Mouse (Mus musculus): ENCODE results near the gene Ppp6r2.

The Ppp6r2 gene

DNA sequence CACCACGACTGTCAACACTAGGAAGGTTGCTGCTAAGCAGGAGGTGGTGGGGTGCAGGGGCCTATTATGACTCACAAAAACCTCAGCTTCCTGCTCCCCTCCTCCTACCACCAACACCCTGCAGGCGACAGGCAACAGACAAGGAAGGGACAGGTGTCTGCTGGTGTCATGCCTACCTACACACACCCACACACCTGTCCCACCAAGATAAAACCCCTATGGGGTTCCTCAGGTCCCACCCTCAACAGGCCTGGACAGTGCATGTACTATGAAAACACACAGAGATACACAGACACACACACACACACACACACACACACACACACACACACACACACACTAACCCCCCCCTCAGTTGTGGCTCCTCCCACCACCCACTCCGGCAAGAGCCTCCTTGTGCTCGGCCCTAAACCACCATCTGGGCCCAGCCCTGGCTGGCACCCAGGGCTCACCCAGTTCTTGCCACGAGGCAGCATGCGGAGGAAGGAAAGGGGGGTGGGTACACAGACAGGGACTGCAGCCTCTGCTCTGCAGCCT is 98.7 kb downstream of the Ppp6r2 start:
- no peak for DNase-seq (ENCODE audit: low spot score in 2 of 2)

DNA sequence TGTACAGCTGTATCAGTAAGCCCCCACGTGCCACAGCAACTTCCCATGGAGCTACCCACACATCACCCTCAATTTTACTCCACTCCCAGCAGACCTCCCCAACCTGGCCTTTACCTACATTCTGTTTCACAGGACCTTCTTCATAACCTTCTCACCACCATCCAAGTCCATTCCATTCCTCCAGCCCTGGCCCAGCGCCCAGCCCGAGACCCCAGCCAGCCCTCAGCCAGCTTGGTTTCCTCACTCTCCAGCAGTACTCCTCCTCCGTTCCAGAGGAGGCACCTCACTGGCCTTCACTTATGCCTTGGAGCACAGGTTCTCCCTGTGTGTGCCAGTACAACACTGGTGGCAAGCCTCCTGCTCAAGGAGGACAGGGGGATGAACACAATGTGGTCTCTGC is 102.0 kb downstream of the Ppp6r2 start:
- no peak for DNase-seq (ENCODE audit: low spot score in 2 of 2)

- DNase-seq (ENCODE audit: low spot score in 2 of 2) = no peak
Measured at GRCm38 (mm10) chr15:89314107-89314506, 102.8 kb downstream of the Ppp6r2 start.

DNA sequence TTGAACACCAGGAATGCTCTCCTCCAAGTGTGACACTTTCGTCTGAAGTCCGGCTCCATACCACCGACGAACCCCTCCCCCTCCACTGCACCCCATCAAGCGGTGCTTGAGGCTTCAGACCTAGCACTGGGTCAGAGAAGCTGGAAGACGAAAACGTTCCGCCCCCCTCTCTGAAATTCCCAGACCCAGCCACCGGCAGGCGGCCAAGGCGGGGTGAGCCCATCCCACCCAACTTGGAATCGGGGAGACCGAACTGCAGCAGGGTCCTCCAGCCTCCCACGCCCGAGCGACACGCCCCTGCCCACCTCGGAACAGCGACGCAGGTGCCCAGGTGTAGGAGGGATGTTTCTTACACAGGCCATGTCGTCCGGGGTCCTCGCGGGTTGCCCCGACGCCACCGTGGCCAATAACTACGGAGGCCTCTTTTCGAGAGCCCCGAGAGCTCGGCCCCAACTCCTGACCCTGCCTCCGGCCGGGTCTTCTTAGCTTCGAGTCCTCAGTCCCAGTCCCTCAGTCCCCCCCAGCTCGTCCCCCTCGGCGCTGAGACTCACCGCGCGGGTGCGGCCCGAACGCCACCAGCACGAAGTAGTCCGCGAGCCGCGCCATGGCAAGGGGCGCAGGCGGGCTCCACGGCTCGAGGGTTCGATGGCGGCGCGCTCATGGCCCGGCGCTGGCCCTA is 103.3 kb downstream of the Ppp6r2 start:
- DNase-seq (ENCODE audit: low spot score in 2 of 2) = no peak

- peak; percentile 97 to 99 for DNase-seq (ENCODE audit: low spot score in 2 of 2)
Measured at GRCm38 (mm10) chr15:89315190-89315731, 103.9 kb downstream of the Ppp6r2 start, which contains the start of gene Sbf1. Sbf1 (minus strand) TSS chr15:89315311.

DNA sequence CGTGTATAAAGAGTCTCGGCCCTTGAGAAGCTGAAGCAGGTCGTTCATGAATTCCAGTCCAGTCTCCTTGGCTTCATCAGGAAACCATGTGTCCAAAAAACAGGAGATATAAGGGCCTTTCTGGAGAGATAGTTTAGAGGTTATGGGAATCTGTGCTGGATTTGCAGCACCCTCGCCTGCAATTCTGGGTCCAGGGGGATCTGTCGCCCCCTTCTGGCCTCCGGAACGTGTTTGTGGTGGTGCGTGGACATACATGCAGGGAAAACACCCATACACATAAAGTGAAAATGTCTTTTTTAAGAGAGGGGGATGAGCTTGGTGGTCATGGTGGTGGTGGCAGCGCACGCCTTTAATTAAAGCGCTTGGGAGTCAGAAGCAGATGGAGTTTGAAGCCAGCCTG is 104.8 kb downstream of the Ppp6r2 start:
- no peak for DNase-seq (ENCODE audit: low spot score in 2 of 2)

DNA sequence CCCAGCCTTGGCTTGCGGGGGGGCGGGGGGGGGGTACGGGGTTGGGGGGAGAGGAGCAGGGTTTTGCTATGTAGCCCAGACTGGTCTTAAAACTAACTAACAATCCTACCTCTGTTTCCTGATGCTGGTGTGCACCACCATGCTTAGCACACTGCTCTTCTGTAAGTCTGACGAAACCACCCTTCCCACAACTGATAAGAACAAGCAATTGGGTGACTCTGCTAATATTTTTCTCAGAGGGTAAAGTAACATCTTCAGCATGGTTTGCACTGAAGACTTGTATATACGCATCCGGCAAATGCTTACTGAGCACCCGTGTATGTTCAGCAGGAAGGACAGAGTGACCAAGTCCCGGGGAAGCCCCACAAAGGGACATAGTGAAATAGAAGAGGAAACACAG is 109.9 kb downstream of the Ppp6r2 start:
- no peak for DNase-seq (ENCODE audit: low spot score in 2 of 2)

DNA sequence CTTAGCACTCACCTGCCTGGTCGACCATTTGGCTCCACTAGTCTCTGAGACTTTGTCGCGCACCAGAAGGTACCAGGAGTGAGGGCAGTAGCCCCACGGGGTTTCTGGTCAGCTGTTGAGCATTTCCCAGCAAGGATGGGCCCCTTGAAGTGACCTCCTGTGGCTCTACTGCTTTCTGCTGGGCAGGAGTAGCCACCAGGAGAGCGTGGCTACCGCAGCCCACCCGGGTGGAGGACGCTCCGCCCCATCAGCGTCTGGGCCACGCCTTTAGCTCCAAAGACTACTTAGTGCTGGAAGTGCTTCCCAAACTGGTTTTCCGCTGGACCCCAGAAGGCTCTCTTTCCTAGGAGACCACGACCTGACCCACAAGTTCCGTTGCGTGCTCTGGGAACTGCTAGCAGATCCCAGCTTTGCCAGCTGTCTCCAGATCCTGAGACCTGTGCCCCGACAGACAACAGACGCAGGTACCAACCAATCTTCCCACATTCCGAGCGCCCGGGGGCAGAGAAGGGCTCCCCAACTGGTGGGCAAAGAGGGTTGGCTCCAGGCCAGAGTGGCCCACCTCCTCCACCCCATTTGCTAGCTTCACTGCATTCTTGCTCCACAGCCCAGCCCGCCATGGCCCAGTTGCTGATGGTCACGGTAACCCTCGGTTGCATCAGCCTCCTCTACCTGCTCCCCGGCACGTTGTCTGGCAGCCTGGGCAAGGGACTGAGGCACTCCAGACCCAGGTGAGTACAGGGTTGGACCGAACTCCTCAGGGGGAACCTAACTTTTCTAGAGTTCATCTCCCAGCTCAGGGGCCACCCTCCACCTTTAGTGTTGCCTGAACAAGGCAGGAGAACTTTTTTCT is 111.5 kb downstream of the Ppp6r2 start, which contains the start of gene Adm2:
Gene Adm2 (plus strand): TSS at position 51 of the 853 bp plus-strand sequence.
- DNase-seq (ENCODE audit: low spot score in 2 of 2) = no peak

DNA sequence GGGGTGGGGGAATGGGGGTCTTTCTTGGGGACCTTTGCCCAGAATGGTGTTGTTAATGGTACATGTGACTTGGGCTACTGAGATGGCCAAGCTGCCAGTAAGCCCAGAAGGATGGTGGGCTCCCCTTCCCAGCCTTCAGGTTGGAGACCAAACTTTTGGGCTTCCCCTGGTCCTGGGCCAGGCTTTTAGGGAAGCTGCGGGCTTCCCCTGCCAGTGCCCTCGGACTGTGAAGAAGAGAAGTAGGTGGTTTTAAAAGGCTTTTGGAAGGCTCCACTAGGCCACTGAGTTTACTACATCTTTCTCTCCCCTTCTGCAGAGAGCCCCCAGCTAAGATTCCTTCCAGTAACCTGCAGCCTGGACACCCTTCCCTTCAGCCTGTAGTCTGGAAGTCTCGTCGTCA is 112.3 kb downstream of the Ppp6r2 start:
- DNase-seq (ENCODE audit: low spot score in 2 of 2) = no peak

GRCm38 (mm10) chr15:89326441-89326840 is 115.1 kb downstream of the Ppp6r2 start:
- DNase-seq (ENCODE audit: low spot score in 2 of 2) = no peak

DNA sequence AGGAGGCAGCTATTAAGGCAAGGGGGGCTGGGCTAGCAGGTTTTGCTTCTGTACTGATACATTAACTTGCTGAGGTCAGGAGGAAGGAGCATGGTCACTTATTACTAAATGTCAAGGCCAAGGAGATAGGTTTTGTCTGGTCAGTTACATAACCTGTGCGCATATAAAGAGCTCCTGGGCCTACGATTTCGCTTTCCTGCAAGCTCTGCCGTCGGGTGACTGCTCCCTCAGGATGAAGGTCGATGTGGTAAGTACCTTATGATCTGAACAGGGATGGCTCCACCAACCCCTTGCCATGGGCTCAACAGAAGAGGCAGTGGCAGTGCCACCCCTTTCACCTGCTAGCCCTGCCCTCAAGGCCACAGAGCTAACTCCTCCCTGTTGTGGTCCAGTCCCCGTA is 122.9 kb downstream of the Ppp6r2 start, which contains the start of gene Miox:
Gene Miox (plus strand): TSS at position 128 of the 400 bp plus-strand sequence.
- no peak for DNase-seq (ENCODE audit: low spot score in 2 of 2)

DNA sequence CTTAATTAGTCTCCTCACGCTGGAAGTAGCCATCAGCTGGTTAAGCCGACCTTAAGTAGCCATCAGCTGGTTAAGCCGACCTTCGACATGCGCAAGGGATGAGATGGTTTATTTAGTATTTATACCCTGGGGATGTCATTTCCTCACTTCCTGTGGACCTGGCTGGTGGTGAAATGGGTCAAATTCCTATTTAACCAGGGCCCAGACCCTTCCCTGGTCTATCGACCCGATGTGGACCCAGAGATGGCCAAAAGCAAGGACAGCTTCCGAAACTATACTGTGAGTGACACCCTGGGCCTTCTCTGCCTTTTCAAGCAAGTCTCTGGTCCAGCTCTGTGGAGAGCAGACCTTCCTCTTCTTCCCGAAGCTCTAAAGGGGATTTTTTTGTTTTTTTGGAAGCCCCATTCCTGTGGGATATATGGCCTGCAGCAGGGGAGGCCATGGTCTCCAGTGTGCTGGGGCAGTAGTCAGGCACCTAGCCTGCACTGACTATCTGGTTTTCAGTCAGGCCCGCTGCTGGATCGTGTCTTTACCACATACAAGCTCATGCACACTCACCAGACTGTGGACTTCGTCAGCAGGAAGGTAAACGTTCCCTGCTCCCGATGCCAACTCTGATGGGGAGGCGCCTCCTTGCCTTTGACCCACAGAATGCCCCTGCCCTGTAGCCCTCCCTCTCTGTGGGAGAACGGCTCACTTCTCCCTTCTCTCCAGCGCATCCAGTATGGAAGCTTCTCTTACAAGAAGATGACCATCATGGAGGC is 123.6 kb downstream of the Ppp6r2 start:
- DNase-seq (ENCODE audit: low spot score in 2 of 2) = no peak

GRCm38 (mm10) chr15:89336422-89336821 is 125.1 kb downstream of the Ppp6r2 start:
- no peak for DNase-seq (ENCODE audit: low spot score in 2 of 2)
